Mouse (Mus musculus) gastrocnemius, postnatal 36 days (tissue): Measurements from ENCODE around the gene Gm4969. TPM values are rescaled to one million over a fixed set of nuclear protein-coding genes. Genes with fewer than 3 reads are reported as not detected.
"Not testable (repeated sequence)": the region's sequence is repeated elsewhere in the genome, so short reads cannot be mapped to it uniquely, and the experiment has no call there.

ENCODE experiments used
- DNase-seq, 2 experiments: peaks; one replicate each; pipeline ENCODE4 v3.0.0; 2022
- intact Hi-C: fragments of 180-260 bp; cut with DNase I; formaldehyde crosslinking; loops from one replicate; pipeline ENCODE4 v1.15.1; 2025
- total RNA-seq, 2 experiments: library from RNA; stranded (reverse); gene quantifications; 2 replicates each; pipeline ENCODE4 v1.2.3; 2021

Gene Gm4969
- total RNA-seq, 2 experiments from 2014 or later, result not detected

DNA sequence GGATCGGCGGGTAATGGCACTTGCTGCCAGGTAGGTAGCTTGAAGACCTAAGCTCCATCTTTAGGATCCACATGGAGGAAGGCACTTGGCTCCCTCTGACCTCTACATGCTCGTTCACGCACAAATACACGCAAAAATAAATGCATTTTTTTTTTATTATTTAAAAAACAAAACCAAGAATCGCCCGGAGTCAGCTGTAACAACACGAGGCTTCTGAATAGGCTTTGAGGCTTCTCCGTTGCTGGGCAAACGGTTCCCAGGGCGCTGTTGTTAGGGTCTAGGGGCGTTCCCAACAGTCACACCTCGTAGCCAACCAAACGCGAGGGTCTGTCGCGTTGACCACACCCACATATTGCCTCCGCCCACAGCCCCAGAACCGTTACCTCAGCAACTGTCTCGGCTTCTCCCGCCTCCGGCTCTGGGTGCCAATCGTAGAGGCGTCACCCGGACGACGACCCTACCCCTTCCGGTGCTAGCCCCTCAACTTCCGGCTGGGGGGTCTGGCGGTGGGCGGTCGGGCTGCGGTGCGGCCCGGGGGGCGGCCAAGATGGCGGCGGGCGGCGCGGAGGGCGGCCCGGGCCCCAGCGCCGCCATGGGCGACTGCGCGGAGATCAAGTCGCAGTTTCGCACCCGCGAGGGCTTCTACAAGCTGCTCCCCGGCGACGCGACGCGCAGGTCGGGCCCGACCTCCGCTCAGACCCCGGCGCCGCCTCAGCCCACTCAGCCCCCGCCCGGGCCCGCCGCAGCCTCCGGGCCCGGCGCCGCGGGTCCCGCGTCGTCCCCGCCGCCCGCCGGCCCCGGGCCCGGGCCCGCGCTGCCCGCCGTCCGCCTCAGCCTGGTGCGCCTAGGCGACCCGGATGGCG lies 42.2 kb downstream of the Gm4969 start, which contains the start of gene Dmwd:
Gene Dmwd (plus strand): TSS at position 505 of the 863 bp plus-strand sequence.
- intact Hi-C loops, result no loop called here
- peak; percentile 88 for DNase-seq

GRCm38 (mm10) chr7:19075231-19075630 lies 42.9 kb downstream of the Gm4969 start:
- intact Hi-C loops, result no loop called here
- no peak for DNase-seq

- intact Hi-C loops, result no loop called here
Observed at GRCm38 (mm10) chr7:19074494-19074893, 43.7 kb downstream of the Gm4969 start.

GRCm38 (mm10) chr7:19073504-19073903 lies 44.7 kb downstream of the Gm4969 start:
- peak in 1 of 2 experiments; percentile 38 for DNase-seq
- intact Hi-C loops, result no loop called here

More at GRCm38 (mm10) chr7:19074494-19074893, 43.7 kb downstream of the Gm4969 start:
- no peak for DNase-seq

GRCm38 (mm10) chr7:19071024-19071423 lies 47.1 kb downstream of the Gm4969 start:
- DNase-seq, intact Hi-C loops: not testable (repeated sequence)

GRCm38 (mm10) chr7:19069500-19069899 lies 48.7 kb downstream of the Gm4969 start:
- intact Hi-C loops, result loop anchor here (2.0 kb wide), 1 partner anchor 23 kb away; no protein-coding TSS in a partner anchor
- DNase-seq, result no peak

DNA sequence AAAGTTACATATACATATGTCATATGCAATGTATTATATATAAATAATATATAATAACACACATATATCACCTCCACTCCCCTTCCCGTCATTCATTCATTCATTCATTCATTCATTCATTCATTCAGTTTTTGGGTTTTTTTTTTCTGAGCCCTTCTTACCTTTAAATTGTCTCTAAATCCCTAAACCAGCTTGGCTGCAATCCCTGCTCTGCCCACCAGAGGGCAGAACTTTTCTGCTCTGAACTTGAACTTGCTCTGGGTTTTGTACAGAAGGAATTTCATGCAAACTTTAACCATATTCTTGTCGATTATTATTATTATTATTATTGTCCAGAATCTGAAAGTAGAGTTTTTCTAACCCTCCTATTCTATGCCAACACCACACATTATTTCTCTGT lies 49.5 kb downstream of the Gm4969 start:
- peak in 1 of 2 experiments; percentile 69 for DNase-seq
- intact Hi-C loops, result loop anchor here (2.0 kb wide), 1 partner anchor 24 kb away; no protein-coding TSS in a partner anchor

DNA sequence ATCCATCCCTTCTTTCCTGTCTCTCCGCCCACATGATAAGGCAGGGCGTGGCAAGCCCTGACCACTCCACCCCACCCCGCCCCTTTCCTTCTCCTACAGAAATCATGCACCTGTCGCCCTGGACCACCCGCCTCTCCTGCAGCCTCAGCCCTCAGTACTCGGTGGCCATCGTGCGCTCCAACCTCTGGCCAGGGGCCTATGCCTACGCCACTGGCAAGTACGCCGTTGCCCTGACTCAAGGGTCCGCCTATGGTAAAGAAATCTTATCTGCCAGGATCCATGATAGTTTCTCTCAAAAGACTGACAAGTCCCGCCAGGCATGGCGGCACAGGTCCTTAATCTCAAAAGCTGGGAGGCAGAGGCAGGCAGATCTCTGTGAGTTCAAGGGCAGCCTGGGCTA lies 50.2 kb downstream of the Gm4969 start:
- peak in 1 of 2 experiments; percentile 15 for DNase-seq
- intact Hi-C loops, result loop anchor here (2.0 kb wide), 1 partner anchor 25 kb away; no protein-coding TSS in a partner anchor

GRCm38 (mm10) chr7:19067063-19067462 lies 51.1 kb downstream of the Gm4969 start:
- intact Hi-C loops, result no loop called here
- no peak for DNase-seq

- intact Hi-C loops, result no loop called here
- no peak for DNase-seq
Observed at GRCm38 (mm10) chr7:19065896-19066295, 52.3 kb downstream of the Gm4969 start.

GRCm38 (mm10) chr7:19057405-19057804 lies 60.8 kb downstream of the Gm4969 start:
- intact Hi-C loops, result no loop called here
- DNase-seq, result no peak

- intact Hi-C loops, result no loop called here
Observed at GRCm38 (mm10) chr7:19055108-19055507, 63.1 kb downstream of the Gm4969 start.

DNA sequence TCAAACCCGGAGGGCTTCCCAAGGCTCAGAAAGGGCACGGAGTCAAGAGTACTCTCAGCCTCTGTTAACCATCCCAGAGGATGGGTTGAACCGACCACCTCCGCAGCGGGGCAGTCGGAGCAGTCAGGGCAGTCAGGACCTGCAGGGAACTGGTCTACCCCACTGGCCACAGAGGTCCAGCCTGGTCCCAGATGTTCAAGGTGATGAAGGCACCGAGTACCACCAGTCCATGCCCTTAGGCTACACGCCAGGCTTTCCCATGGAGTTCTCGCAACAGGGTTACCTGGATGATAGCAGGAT lies 63.4 kb downstream of the Gm4969 start:
- intact Hi-C loops, result no loop called here
- DNase-seq, result no peak

More at GRCm38 (mm10) chr7:19055108-19055507, 63.1 kb downstream of the Gm4969 start:
- DNase-seq, result no peak

GRCm38 (mm10) chr7:19054047-19054776 lies 64.0 kb downstream of the Gm4969 start, which contains the start of gene Rsph6a:
Gene Rsph6a (plus strand): TSS chr7:19054690.
- intact Hi-C loops, result no loop called here
- DNase-seq, result no peak

DNA sequence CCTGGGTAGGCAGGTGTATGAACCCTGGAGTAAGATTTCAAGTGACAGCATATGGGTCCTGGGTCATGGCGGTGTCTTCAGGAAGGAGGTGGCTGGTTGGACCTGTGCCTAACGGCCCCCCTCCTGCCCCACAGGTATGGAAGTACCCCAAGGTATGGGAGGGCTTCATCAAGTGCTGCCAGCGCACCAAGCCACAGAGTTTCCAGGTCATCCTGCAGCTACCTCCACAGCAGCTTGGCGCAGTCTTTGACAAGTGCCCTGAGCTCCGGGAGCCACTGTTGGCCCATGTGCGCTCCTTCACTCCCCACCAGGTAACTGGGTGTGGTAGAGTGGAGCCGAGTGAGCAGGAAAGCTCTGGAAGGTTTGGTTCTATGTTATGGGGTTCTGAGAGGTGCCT lies 65.0 kb downstream of the Gm4969 start:
- intact Hi-C loops, result no loop called here
- DNase-seq, result no peak

DNA sequence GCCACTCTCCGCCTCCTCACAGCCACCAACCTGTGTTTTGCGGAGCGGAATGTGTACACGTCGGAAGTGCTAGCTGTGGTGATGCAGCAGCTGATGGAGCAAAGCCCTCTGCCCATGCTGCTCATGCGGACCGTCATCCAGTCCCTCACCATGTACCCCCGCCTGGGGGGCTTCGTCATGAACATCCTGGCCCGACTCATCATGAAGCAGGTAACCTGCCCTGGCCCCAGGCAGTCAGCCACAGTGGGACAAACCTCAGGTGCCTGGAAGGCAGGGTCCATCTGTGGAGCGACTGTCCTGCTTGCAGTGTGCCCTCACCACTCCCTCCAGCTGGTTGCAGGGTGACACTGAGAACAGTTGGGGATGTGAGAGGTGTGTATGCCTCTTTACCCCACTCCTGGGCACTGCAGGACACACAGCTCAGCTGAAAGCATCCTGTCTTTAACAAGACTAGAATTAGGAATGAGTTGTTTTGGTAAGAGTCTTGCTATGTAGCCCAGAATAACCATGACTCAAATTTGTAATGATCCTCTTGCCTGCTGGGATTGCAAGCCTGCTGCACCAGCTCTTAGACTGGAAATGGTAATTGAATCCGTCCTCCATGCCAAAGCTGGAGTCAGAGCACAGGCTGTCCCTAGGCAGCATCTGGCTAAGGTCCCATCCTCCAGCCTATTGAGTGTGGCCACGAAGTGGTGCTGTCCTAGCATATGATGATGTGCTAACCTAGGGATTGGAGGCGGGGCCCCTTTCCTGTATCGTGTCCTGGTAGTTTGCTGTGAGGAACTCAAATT lies 65.6 kb downstream of the Gm4969 start:
- DNase-seq, result peak in 1 of 2 experiments; percentile 51
- intact Hi-C loops, result no loop called here

GRCm38 (mm10) chr7:19051161-19051560 lies 67.0 kb downstream of the Gm4969 start:
- intact Hi-C loops, result no loop called here
- DNase-seq, result no peak

DNA sequence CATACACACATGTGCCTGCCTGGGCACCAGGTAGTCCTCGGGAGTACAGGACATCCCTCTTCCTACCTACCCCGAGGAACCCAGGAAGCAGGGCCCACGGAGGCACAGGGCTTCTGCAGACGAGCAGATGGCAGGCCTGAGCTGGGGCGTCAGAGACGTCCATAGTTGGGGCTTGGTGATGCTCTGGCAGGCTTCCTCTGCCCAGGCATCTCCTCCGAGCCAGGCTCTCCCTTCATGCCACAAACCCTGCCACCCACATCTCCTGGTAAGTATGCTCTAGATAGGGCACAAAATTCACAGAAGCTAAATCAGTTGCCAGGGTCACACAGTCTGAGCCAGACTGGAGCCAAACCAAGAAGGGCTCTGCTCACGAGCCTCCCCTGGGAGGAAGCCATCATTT lies 68.0 kb downstream of the Gm4969 start:
- DNase-seq, result no peak
- intact Hi-C loops, result no loop called here

GRCm38 (mm10) chr7:19049252-19049651 lies 68.9 kb downstream of the Gm4969 start:
- no peak for DNase-seq
- intact Hi-C loops, result no loop called here
